Mouse (Mus musculus) lung, postnatal 0 days (tissue): Measurements from ENCODE around the gene Grik4.

Experiments used
- CTCF ChIP-seq: IDR thresholded peaks from 2 replicates; pipeline ENCODE4 v1.5.1; 2016; ENCODE audit warnings: antibody characterized with exemption, mild to moderate bottlenecking
- EP300 ChIP-seq: IDR thresholded peaks from 2 replicates; pipeline ENCODE4 v1.6.1; 2016; ENCODE audit warnings: antibody characterized with exemption, mild to moderate bottlenecking, control low read depth

DNA sequence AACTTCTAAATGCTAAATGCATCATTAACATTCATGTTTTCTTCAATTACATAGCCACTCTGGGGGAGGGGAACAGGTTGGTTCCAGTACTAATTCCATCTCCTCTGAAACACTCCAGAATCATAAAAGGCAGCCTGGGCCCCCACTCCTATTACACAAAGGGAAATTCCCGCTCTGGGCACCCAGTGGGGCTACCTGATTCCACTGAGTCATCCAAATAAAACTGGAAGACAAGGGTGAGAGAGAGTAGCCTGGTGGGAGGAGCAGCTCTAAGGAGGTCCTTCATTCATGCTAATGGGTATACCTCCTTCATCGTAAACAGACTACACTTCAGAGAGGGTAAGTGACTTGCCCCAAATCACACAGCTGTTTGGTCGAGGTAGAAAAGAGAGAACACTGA is 85.7 kb downstream of the Grik4 start:
- TF ChIP-seq EP300 (no peak), CTCF (no peak)
